Comparison of ENCODE assay signal across 9 mouse cellular contexts in the genomic region with DNA sequence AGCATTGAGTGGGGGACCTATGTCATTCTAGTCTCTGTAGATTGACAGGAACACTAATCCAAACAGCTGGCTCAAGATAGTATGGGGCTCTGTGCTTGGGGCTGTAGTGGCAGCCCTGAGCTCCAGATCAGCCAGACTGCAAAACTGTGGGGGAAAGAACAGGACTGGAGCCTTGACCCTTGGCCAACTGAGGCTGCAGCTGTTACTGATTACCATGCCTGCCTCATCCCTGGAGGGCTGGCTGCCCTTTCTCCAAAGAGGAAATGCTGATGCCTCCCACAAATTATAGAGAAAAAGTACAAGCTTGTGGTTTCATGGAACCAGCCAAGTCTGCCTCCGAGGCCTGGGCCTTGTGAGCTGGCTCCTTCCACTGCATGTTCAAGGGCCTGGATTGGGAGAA. TPM values are rescaled to one million over a fixed set of nuclear protein-coding genes. Genes with fewer than 3 reads are reported as not detected.
DNase-seq lines count a peak whose midpoint lies in the region; ATAC-seq and TF ChIP-seq lines count a peak whose summit lies in the region.
"Had no signal": no experiment of that assay in that cellular context is flagged by ENCODE, and none has a peak within 500 bp of the region (broad histone marks: within the 10 kb centered on the region; RNA-seq: fewer than 3 reads in every experiment).

No protein-coding gene starts in this region.

- no peak overlapping the region for H3K4me3 ChIP-seq in heart, embryonic 12.5 days
- H3K4me3 ChIP-seq in embryonic facial prominence, embryonic 14.5 days (ENCODE audit: low read depth, low read length), result no peak overlapping the region
- H3K4me3 ChIP-seq in lung, postnatal 0 days (ENCODE audit: low read depth, low read length), result no peak overlapping the region

- no peak for ATAC-seq in heart, embryonic 12.5 days (ENCODE audit: insufficient number of reproducible peaks, low FRiP score)
- peak; percentile 78 for ATAC-seq in embryonic facial prominence, embryonic 14.5 days (ENCODE audit: low read depth)
- ATAC-seq in lung, postnatal 0 days, result 0 out of 2 replicates have a peak, but pooled peaks have one; percentile 24
- no peak for ATAC-seq in erythroid progenitor cell, adult 5-6 weeks (replicated peaks; ENCODE audit: low FRiP score, poor library complexity, severe bottlenecking)

- no peaks in the 10 kb centered on the region; the same call in 1 of the 2 replicates for H3K4me1 ChIP-seq in heart, embryonic 12.5 days (replicated peaks)
- H3K4me1 ChIP-seq in embryonic facial prominence, embryonic 14.5 days (ENCODE audit: control insufficient read depth, insufficient read depth, low read length), result peaks cover 26% of the 10 kb centered on the region
- no peaks in the 10 kb centered on the region for H3K4me1 ChIP-seq in lung, postnatal 0 days (ENCODE audit: insufficient read depth, low read depth, low read length)

- TF ChIP-seq EP300 in lung, postnatal 0 days (IDR thresholded peaks at IDR 0.05), result no peak

- no peak overlapping the region for H3K9ac ChIP-seq in heart, embryonic 12.5 days
- no peak overlapping the region for H3K9ac ChIP-seq in embryonic facial prominence, embryonic 14.5 days (ENCODE audit: low read depth, low read length)
- H3K9ac ChIP-seq in lung, postnatal 0 days (replicated peaks; ENCODE audit: low read depth), result no peak overlapping the region

- H3K36me3 ChIP-seq in heart, embryonic 12.5 days, result no peaks in the 10 kb centered on the region
- H3K36me3 ChIP-seq in embryonic facial prominence, embryonic 14.5 days (ENCODE audit: control insufficient read depth, insufficient read depth, low read length), result no peaks in the 10 kb centered on the region
- H3K36me3 ChIP-seq in lung, postnatal 0 days (ENCODE audit: insufficient read depth, low read length), result no peaks in the 10 kb centered on the region

- H3K9me3 ChIP-seq in heart, embryonic 12.5 days (replicated peaks), result 0 out of 2 replicates have a peak, but pooled peaks cover 3% of the 10 kb centered on the region
- peaks cover 3% of the 10 kb centered on the region; the same call in 1 of the 2 replicates for H3K9me3 ChIP-seq in embryonic facial prominence, embryonic 14.5 days (ENCODE audit: control insufficient read depth, low read length)
- no peaks in the 10 kb centered on the region for H3K9me3 ChIP-seq in lung, postnatal 0 days (ENCODE audit: low read length)

- no peak overlapping the region for H3K4me2 ChIP-seq in heart, embryonic 12.5 days
- H3K4me2 ChIP-seq in embryonic facial prominence, embryonic 14.5 days (ENCODE audit: low read depth, low read length), result no peak overlapping the region
- H3K4me2 ChIP-seq in lung, postnatal 0 days (replicated peaks; ENCODE audit: low read depth, low read length), result no peak overlapping the region

- no peak overlapping the region for H3K27ac ChIP-seq in heart, embryonic 12.5 days (ENCODE audit: poor library complexity, severe bottlenecking)
- H3K27ac ChIP-seq in embryonic facial prominence, embryonic 14.5 days (replicated peaks; ENCODE audit: low read depth, low read length), result peak overlapping the region; percentile 54
- no peak overlapping the region for H3K27ac ChIP-seq in lung, postnatal 0 days (ENCODE audit: low read length)
- H3K27ac ChIP-seq: macrophage had no signal

- H3K27me3 ChIP-seq in heart, embryonic 12.5 days (replicated peaks), result no peaks in the 10 kb centered on the region
- H3K27me3 ChIP-seq in embryonic facial prominence, embryonic 14.5 days (replicated peaks; ENCODE audit: control insufficient read depth, insufficient read depth, low read length), result no peaks in the 10 kb centered on the region
- no peaks in the 10 kb centered on the region for H3K27me3 ChIP-seq in lung, postnatal 0 days (replicated peaks; ENCODE audit: insufficient read depth, low read length)

- DNase-seq in heart, adult 8-10 months (ENCODE audit: low spot score), result peak; percentile 33
- peak; percentile 94 for DNase-seq in embryonic facial prominence, embryonic 14.5 days (ENCODE audit: low spot score)
- peak; percentile 93 for DNase-seq in kidney, adult 9 months
- DNase-seq in lung, postnatal 0 days (ENCODE audit: low spot score), result no peak
- no peak for DNase-seq in cerebellum, adult 8-10 months
- DNase-seq in spleen, postnatal 10 days (ENCODE audit: low spot score in 2 of 2), result no peak

- 50% methylated on average over 1 of the region's 1 CpGs for WGBS in heart, embryonic 12.5 days
- WGBS in embryonic facial prominence, embryonic 14.5 days, result 27% methylated on average over 1 of the region's 1 CpGs
- WGBS in lung, postnatal 0 days, result 40% methylated on average over 1 of the region's 1 CpGs

- TF ChIP-seq CTCF in lung, postnatal 0 days (IDR thresholded peaks at IDR 0.05), result no peak

RNA-seq across cellular contexts. Expression of gene Asb13, which starts 36.2 kb away (rescaled TPM):
- total RNA-seq in heart, adult 8-10 months (2022), result 10 to 100 TPM in 1 of 4 experiments, 1 to 10 TPM in 3; 8.6 to 11.2 (median 8.8) TPM
- 4.6 and 4.8 TPM in 2 replicates for polyA plus RNA-seq in heart, embryonic 12.5 days (2016; fragmentation: Nextera tagmentation; extraction: Ambion mirVana)
- 4.9 and 7.2 TPM in 2 replicates for polyA plus RNA-seq in embryonic facial prominence, embryonic 14.5 days (2014; fragmentation: Nextera tagmentation; extraction: Ambion mirVana)
- 6.4 and 7.1 TPM in 2 replicates for polyA plus RNA-seq in lung, postnatal 0 days (2015; fragmentation: Nextera tagmentation; extraction: Ambion mirVana)
- total RNA-seq in erythroid progenitor cell, adult 5-6 weeks (2015; ENCODE audit: low replicate concordance), result 1.8 and 6.7 TPM in 2 replicates
- 0.39 and 6.2 TPM in 2 replicates for total RNA-seq in erythroid progenitor cell, adult 5-6 weeks (2017; ENCODE audit: low replicate concordance)

RNA-seq across cellular contexts. Expression of gene Fam208b, which starts 59.1 kb away (rescaled TPM):
- total RNA-seq in heart, adult 8-10 months (2022), result 10 to 100 TPM; 10.5 to 14.1 (median 12.5) TPM
- 15.3 and 16.2 TPM in 2 replicates for polyA plus RNA-seq in heart, embryonic 12.5 days (2016; fragmentation: Nextera tagmentation; extraction: Ambion mirVana)
- 17.1 and 18.1 TPM in 2 replicates for polyA plus RNA-seq in embryonic facial prominence, embryonic 14.5 days (2014; fragmentation: Nextera tagmentation; extraction: Ambion mirVana)
- polyA plus RNA-seq in lung, postnatal 0 days (2015; fragmentation: Nextera tagmentation; extraction: Ambion mirVana), result 5.9 and 6.3 TPM in 2 replicates
- 21.6 and 53.7 TPM in 2 replicates for total RNA-seq in erythroid progenitor cell, adult 5-6 weeks (2015; ENCODE audit: low replicate concordance)
- 16.7 and 23.0 TPM in 2 replicates for total RNA-seq in erythroid progenitor cell, adult 5-6 weeks (2017; ENCODE audit: low replicate concordance)

Comparison
In these comparisons a context has a peak if more than half of its experiments do, and no peak if none do; other contexts are left out.
1. DNase-seq: peak in heart, adult 8-10 months (single experiment), embryonic facial prominence, embryonic 14.5 days (single experiment) and kidney, adult 9 months (single experiment); none in lung, postnatal 0 days (single experiment), cerebellum, adult 8-10 months (single experiment) and spleen, postnatal 10 days (0 of 2).
2. ATAC-seq: peak in embryonic facial prominence, embryonic 14.5 days (single experiment) and lung, postnatal 0 days (single experiment); none in heart, embryonic 12.5 days (single experiment) and erythroid progenitor cell, adult 5-6 weeks (single experiment).